Mouse (Mus musculus) kidney, adult 11 months (tissue): ENCODE results near the gene Prcd.

Experiments used
- DNase-seq: peaks from one replicate; pipeline ENCODE4 v3.0.0; 2022

The Prcd gene

GRCm38 (mm10) chr11:116694250-116695193, 41.2 kb downstream of the Prcd start:
- peak; percentile 71 for DNase-seq

- DNase-seq, result peak; percentile 38
Observed at GRCm38 (mm10) chr11:116695194-116695880, 42.0 kb downstream of the Prcd start.

DNA sequence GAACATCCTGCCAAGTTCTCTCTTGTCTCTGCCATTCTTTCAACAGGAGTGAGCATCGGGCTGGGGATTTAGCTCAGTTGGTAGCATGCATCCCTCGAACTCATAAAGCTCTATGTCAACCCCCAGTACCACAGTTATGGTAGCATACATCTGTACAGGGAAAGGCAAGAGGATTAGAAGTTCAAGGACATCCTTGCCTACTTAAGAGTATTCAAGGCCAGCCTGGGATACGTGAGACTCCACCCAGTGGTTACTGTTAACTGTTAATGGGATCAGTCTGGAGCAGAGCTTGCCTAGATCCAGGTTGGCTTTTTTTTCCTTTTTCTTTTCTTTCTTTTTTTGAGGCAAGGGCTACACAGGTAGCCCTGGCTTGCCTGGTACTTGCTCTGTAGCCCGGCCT, 43.1 kb downstream of the Prcd start:
- no peak for DNase-seq

DNA sequence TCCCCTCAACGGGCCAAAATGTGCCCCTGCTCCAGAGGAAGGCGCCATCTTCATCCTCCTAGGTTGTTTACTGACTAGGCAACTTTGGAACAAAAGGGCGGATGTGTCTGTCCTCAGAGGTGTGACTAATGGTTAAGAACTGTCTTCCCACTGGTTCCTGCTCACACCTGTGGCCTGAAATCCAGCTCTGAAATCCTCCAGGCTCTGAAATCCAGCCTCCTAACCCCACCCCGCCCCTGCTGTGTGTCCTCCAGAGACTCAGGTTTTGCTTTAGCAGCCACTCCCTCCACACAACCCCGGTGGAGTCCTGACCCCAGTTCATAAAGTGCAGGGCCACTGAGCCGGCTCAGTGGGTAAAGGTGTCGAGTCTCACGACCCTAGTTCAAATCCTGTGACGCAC, 44.2 kb downstream of the Prcd start:
- no peak for DNase-seq

DNA sequence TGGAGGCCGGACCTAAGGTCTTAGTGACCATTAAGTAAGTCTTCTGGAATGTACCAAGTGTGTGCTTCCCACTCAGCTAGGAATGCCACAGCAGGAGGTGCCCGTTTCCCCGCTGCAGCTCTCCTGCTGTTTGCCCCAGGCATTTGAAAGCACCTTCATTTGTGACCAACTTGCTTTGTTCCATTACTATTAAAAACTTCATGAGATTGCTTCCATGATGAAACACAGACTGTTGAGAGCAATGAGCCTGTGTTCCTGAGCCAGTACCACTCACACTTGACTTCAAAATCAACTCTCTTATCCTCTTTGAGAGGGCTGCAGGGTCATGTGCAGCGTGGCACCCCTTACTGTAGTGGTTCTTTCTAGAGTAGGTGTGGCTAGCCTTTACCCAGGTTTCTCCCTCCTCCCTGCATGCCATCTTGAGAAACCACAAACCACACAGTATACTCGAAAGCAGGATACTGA, 48.1 kb downstream of the Prcd start:
- peak; percentile 73 for DNase-seq

DNA sequence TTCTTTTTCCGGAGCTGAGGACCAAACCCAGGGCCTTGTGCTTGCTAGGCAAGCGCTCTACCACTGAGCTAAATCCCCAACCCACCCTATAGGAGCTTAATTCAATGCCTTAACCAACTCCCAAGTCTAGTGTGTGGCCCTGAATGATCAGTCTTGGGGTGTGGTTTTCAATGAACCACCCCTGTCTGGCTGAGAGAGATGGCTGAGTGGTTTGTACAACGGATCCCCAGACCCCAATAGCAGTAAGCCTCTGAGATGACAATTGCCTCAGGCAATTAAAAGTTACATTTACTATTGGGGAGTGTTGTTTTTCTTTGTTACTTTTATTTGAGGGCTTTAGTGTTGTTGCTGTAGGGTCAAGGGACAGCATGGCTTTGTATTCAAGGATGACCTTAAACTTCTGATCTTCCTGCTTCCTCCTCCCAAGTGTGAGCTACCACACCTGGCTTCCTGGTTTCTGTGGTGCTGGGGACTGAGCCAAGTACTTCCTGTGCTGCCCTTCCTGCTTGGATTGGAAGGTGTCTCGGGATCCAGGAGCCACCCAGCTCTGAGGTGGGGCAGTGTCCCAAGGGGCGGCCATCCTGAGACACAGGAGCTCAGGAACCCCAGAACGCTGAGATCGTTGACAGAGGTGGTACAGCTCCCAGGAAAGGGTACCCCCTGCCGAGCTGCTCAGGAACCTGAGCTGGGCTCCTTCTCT, 51.2 kb downstream of the Prcd start:
- no peak for DNase-seq

GRCm38 (mm10) chr11:116705204-116705608, 51.9 kb downstream of the Prcd start:
- DNase-seq, result no peak

DNA sequence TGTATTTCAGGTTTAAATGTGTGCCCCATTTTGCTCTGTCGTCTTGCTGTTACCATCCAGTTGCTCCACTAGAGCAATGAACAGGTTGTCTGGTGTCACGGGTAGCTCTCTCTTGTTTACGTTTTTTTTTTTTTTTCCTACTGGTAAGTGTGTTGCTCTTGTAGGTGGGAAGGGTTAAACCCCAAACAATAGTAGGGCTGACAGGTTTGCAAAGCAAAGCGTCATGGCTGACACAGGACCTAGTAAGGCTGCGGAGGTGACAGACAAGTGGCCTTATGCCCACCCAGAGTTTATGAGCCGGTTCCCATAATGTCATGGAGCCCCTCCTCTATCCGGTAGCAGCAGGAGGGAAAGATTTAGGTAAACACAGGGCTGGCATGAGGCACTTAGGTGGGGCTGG, 53.0 kb downstream of the Prcd start:
- no peak for DNase-seq

DNA sequence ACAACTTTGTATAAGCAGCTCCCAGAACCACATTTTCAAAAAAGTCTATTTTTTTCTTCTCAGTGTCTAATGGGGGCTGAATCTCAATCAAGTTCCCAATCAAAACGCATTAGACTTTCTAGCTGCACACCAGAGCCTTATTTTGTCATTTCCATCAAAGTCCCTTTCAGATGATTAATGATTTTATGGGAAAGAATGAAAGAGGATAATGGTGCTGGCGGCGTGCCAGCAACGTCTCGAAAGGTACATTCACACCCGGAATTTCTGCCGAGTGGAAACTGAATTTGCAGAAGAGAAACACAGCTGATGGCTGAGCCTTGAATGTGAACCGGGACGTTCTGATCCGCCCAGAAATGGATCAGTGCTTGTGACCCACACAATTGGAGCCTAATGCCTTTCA, 56.8 kb downstream of the Prcd start:
- DNase-seq, result no peak

- DNase-seq, result no peak
Observed at GRCm38 (mm10) chr11:116710793-116711192, 57.5 kb downstream of the Prcd start.

GRCm38 (mm10) chr11:116714052-116714451, 60.7 kb downstream of the Prcd start:
- peak; percentile 34 for DNase-seq
